ENCODE assay signal across 16 mouse cellular contexts in genomic region chr8:91406624-91407290, GRCm38 (mm10).
"Had no signal": no experiment of that assay in that cellular context is flagged by ENCODE, and none has a peak within 500 bp of the region (broad histone marks: within the 10 kb centered on the region; RNA-seq: fewer than 3 reads in every experiment).

No protein-coding gene starts in this region.

- H3K27me3 ChIP-seq: liver, embryonic 13.5 days; lung, embryonic 15.5 days; megakaryocyte, embryonic 14.5 days; midbrain, embryonic 12.5 days; neural tube, embryonic 13.5 days had no signal

- DNase-seq: kidney, postnatal 25 days; liver, embryonic 13.5 days; liver, postnatal 0 days; lung, postnatal 14 days; right cerebral cortex, postnatal 25 days; thymus, adult 18-20 months; thymus, postnatal 14 days had no signal

- H3K9me3 ChIP-seq: limb, embryonic 13.5 days; liver, embryonic 13.5 days; lung, embryonic 15.5 days; megakaryocyte, embryonic 14.5 days; midbrain, embryonic 12.5 days; neural tube, embryonic 13.5 days had no signal

- H3K27ac ChIP-seq: left cerebral cortex, adult 2 months; limb, embryonic 13.5 days; liver, embryonic 13.5 days; lung, embryonic 15.5 days; macrophage; midbrain, embryonic 12.5 days; neural tube, embryonic 13.5 days had no signal

- ATAC-seq: intestine, embryonic 16.5 days; liver, postnatal 0 days; midbrain, embryonic 16.5 days had no signal

- H3K9ac ChIP-seq: limb, embryonic 13.5 days; liver, embryonic 13.5 days; liver, postnatal 0 days; lung, embryonic 15.5 days; midbrain, embryonic 12.5 days; neural tube, embryonic 13.5 days had no signal

- H3K4me1 ChIP-seq: lung, embryonic 15.5 days had no signal

- H3K4me3 ChIP-seq: left cerebral cortex, adult 2 months; limb, embryonic 13.5 days; liver, embryonic 13.5 days; lung, embryonic 15.5 days; megakaryocyte, embryonic 14.5 days; midbrain, embryonic 12.5 days; neural tube, embryonic 13.5 days had no signal

- H3K4me2 ChIP-seq: limb, embryonic 13.5 days; liver, embryonic 13.5 days; lung, embryonic 15.5 days; midbrain, embryonic 12.5 days; neural tube, embryonic 13.5 days had no signal
